Mouse (Mus musculus) granulocyte monocyte progenitor cell, adult 5-6 weeks (primary cell): ENCODE data around the gene Pcnp. TPM values are rescaled to one million over a fixed set of nuclear protein-coding genes. Genes with fewer than 3 reads are reported as not detected.
"Not testable (repeated sequence)": the region's sequence is repeated elsewhere in the genome, so short reads cannot be mapped to it uniquely, and the experiment has no call there.

Experiments used
- ATAC-seq: replicated peaks from 2 replicates; pipeline ENCODE4 v1.8.0; 2016; ENCODE audit warnings: mild to moderate bottlenecking, moderate TSS enrichment, inconsistent platforms; ENCODE audit not compliant: poor library complexity, severe bottlenecking
- total RNA-seq, 2 experiments: library from RNA; stranded (forward) in 1 of 2; stranded (reverse) in 1 of 2; fragments of 200-712, 200-1000 nt in 1 of 2; fragments of >200 nt in 1 of 2; fragmentation: Nextera tagmentation in 1 of 2; gene quantifications; 2 replicates each; pipeline ENCODE4 v1.2.3; 2014 to 2017

Pcnp gene
- total RNA-seq, 2 experiments from 2014 or later: 92.3 to 120 TPM

GRCm38 (mm10) chr16:55971735-55972615, 57.6 kb downstream of the Pcnp start:
- ATAC-seq: no peak

- ATAC-seq: no peak
These were observed 59.1 kb downstream of the Pcnp start for GRCm38 (mm10) chr16:55970416-55970815.

- no peak; the same call in 1 of the 2 replicates for ATAC-seq
These were observed 60.4 kb downstream of the Pcnp start for GRCm38 (mm10) chr16:55969147-55969546.

GRCm38 (mm10) chr16:55967221-55967620, 62.3 kb downstream of the Pcnp start:
- no peak for ATAC-seq

GRCm38 (mm10) chr16:55966212-55966871, 63.2 kb downstream of the Pcnp start, which contains the start of gene Rpl24:
Gene Rpl24 (plus strand): TSS chr16:55966275.
- ATAC-seq: peak; percentile 91

GRCm38 (mm10) chr16:55964126-55964949, 65.2 kb downstream of the Pcnp start:
- ATAC-seq: peak; percentile 58

GRCm38 (mm10) chr16:55963068-55963467, 66.5 kb downstream of the Pcnp start:
- not testable (repeated sequence) for ATAC-seq

Other genes with a start within 250 kb of the Pcnp start
- 3.4 and 5.0 TPM in 2 replicates for gene Nfkbiz, start 190.8 kb downstream of the Pcnp start, total RNA-seq (2014; fragmentation: Nextera tagmentation)
- gene Nfkbiz, start 190.8 kb downstream of the Pcnp start, total RNA-seq (2017): 16.2 and 16.4 TPM in 2 replicates
- 4.9 and 7.3 TPM in 2 replicates for gene Nxpe3, start 134.5 kb downstream of the Pcnp start, total RNA-seq (2014; fragmentation: Nextera tagmentation)
- gene Nxpe3, start 134.5 kb downstream of the Pcnp start, total RNA-seq (2017): 4.2 and 6.1 TPM in 2 replicates
- gene Cep97, start 94.9 kb downstream of the Pcnp start, total RNA-seq (2014; fragmentation: Nextera tagmentation): 15.2 and 16.5 TPM in 2 replicates
- gene Cep97, start 94.9 kb downstream of the Pcnp start, total RNA-seq (2017): 17.0 and 25.5 TPM in 2 replicates
- 1,672 and 1,793 TPM in 2 replicates for gene Rpl24, start 63.5 kb downstream of the Pcnp start, total RNA-seq (2014; fragmentation: Nextera tagmentation)
- gene Rpl24, start 63.5 kb downstream of the Pcnp start, total RNA-seq (2017): 1,306 and 1,376 TPM in 2 replicates
- 28.3 and 30.6 TPM in 2 replicates for gene Zbtb11, start 55.9 kb downstream of the Pcnp start, total RNA-seq (2014; fragmentation: Nextera tagmentation)
- 41.1 and 48.1 TPM in 2 replicates for gene Zbtb11, start 55.9 kb downstream of the Pcnp start, total RNA-seq (2017)
- 24.1 and 26.0 TPM in 2 replicates for gene Trmt10c, start 8.1 kb upstream of the Pcnp start, total RNA-seq (2014; fragmentation: Nextera tagmentation)
- gene Trmt10c, start 8.1 kb upstream of the Pcnp start, total RNA-seq (2017): 38.0 and 49.4 TPM in 2 replicates
- 26.1 and 41.5 TPM in 2 replicates for gene Senp7, start 18.6 kb upstream of the Pcnp start, total RNA-seq (2014; fragmentation: Nextera tagmentation)
- 19.7 and 27.7 TPM in 2 replicates for gene Senp7, start 18.6 kb upstream of the Pcnp start, total RNA-seq (2017)
- 0.15 and 0.32 TPM in 2 replicates for gene Impg2, start 174.6 kb upstream of the Pcnp start, total RNA-seq (2014; fragmentation: Nextera tagmentation)
- 0.09 TPM in 1 of 2 replicates, not detected in the other for gene Impg2, start 174.6 kb upstream of the Pcnp start, total RNA-seq (2017)